Mouse (Mus musculus) neural tube, embryonic 13.5 days (tissue): ENCODE data around the gene Spp1. TPM values are rescaled to one million over a fixed set of nuclear protein-coding genes. Genes with fewer than 3 reads are reported as not detected.

Experiments used
- ATAC-seq: fragments of 200-750 bp; cut with Nextera tagmentation; 2 replicates; pipeline ENCODE4 v1.8.0; 2017; ENCODE audit warnings: low read depth, mild to moderate bottlenecking, moderate TSS enrichment, moderate library complexity
- H3K27ac ChIP-seq: fragments of 300-500 bp; sonication (generic); replicated peaks from 2 replicates; pipeline ENCODE4 v1.5.1; 2015; ENCODE audit warnings: moderate library complexity, mild to moderate bottlenecking, inconsistent platforms
- H3K27me3 ChIP-seq: fragments of 300-500 bp; sonication (generic); 2 replicates; pipeline ENCODE4 v1.6.1; 2015; ENCODE audit warnings: mild to moderate bottlenecking, inconsistent platforms
- H3K36me3 ChIP-seq: fragments of 300-500 bp; sonication (generic); 2 replicates; pipeline ENCODE4 v1.6.1; 2015; ENCODE audit warnings: mild to moderate bottlenecking, inconsistent platforms
- H3K4me1 ChIP-seq: fragments of 300-500 bp; sonication (generic); replicated peaks from 2 replicates; pipeline ENCODE4 v1.6.1; 2015; ENCODE audit warnings: inconsistent platforms
- H3K4me2 ChIP-seq: fragments of 300-500 bp; sonication (generic); 2 replicates; pipeline ENCODE4 v1.6.1; 2015; ENCODE audit warnings: inconsistent platforms, mild to moderate bottlenecking, moderate library complexity
- H3K4me3 ChIP-seq: fragments of 300-500 bp; sonication (generic); 2 replicates; pipeline ENCODE4 v1.5.1; 2015; ENCODE audit warnings: mild to moderate bottlenecking, inconsistent platforms
- H3K9ac ChIP-seq: fragments of 300-500 bp; sonication (generic); 2 replicates; pipeline ENCODE4 v1.6.1; 2015; ENCODE audit warnings: moderate library complexity, mild to moderate bottlenecking, inconsistent platforms
- H3K9me3 ChIP-seq: fragments of 300-500 bp; sonication (generic); 2 replicates; pipeline ENCODE4 v1.6.1; 2016; ENCODE audit warnings: inconsistent platforms
- WGBS: fragments of 180-500 bp; shearing (Covaris S2); methylation state at CpG from one replicate; pipeline ENCODE4 v1.1.7; 2015; 5-methylcytosine and 5-hydroxymethylcytosine counted together
- polyA plus RNA-seq: library from polyadenylated mRNA; unstranded; fragments of >200 nt; fragmentation: Nextera tagmentation; extraction: Ambion mirVana; gene quantifications from 2 replicates; pipeline ENCODE4 v1.2.1, GENCODE M21; 2015

Gene Spp1
- polyA plus RNA-seq, 1 experiment from 2014 or later, result 14.1 TPM

GRCm38 (mm10) chr5:104406756-104407155 lies 28.2 kb upstream of the Spp1 start:
- Histone ChIP-seq H3K4me1 (peaks cover 9% of the 10 kb centered on the region), H3K4me2 (no peak overlapping the region), H3K36me3 (no peaks in the 10 kb centered on the region), H3K9me3 (no peaks in the 10 kb centered on the region), H3K9ac (no peak overlapping the region), H3K27ac (no peak overlapping the region), H3K4me3 (no peak overlapping the region), H3K27me3 (no peaks in the 10 kb centered on the region)
- no peak for ATAC-seq
- WGBS, result 36% methylated on average over 3 of the region's 3 CpGs

DNA sequence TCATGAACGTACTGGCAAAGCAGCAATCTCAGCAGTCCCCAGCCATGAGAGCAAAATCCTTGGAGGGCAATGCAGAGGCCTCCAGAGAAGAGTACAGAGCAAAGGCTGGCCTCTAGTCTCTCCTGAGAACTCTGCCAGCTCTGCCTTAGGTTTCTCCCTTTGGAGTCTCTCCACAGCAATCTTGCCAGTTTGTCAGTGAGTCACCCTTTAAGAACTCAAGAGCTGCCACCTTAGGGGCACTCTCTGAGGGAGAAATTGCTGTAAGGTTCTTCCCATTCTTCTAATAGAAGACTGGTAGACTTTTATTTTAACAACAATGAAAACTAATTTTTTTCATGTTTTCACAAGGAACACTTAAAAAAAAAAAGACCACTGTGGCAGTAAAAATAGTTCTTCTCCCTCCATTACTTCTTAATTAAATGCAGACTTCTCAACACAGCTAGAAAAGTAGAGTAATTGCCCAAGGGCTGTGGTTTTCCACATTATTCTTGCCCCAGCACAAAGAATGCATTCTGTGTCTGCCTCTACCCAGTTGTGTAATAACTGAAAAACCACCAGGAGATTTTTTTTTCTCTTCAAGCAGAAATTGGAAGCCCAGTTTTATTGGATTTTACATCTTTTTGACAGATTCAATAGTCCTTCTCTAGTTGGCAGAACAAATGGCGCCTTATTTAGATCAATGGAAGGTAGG lies 27.2 kb upstream of the Spp1 start:
- ATAC-seq, result no peak
- Histone ChIP-seq H3K9me3 (no peaks in the 10 kb centered on the region), H3K36me3 (no peaks in the 10 kb centered on the region), H3K4me1 (peaks cover 9% of the 10 kb centered on the region), H3K27ac (0 out of 2 replicates have a peak overlapping the region, but pooled peaks have one; percentile 24), H3K4me3 (no peak overlapping the region), H3K27me3 (no peaks in the 10 kb centered on the region), H3K9ac (no peak overlapping the region), H3K4me2 (no peak overlapping the region)
- 68% methylated on average over 2 of the region's 2 CpGs for WGBS

- ATAC-seq, result no peak
- no peak overlapping the region for H3K27ac ChIP-seq
- H3K4me2 ChIP-seq, result no peak overlapping the region
- H3K36me3 ChIP-seq, result no peaks in the 10 kb centered on the region
- H3K9ac ChIP-seq, result no peak overlapping the region
- WGBS, result 93% methylated on average over 7 of the region's 7 CpGs
- peaks cover 9% of the 10 kb centered on the region for H3K4me1 ChIP-seq
- no peaks in the 10 kb centered on the region for H3K9me3 ChIP-seq
- no peaks in the 10 kb centered on the region for H3K27me3 ChIP-seq
- no peak overlapping the region for H3K4me3 ChIP-seq
These were observed 26.4 kb upstream of the Spp1 start for GRCm38 (mm10) chr5:104408549-104408948.

GRCm38 (mm10) chr5:104415999-104416398 lies 18.9 kb upstream of the Spp1 start:
- ATAC-seq, result no peak
- 50% methylated on average over 2 of the region's 2 CpGs for WGBS

GRCm38 (mm10) chr5:104417028-104417427 lies 17.9 kb upstream of the Spp1 start:
- Histone ChIP-seq H3K27me3 (no peaks in the 10 kb centered on the region), H3K27ac (no peak overlapping the region), H3K9ac (no peak overlapping the region), H3K4me1 (no peaks in the 10 kb centered on the region), H3K9me3 (no peaks in the 10 kb centered on the region), H3K4me3 (no peak overlapping the region), H3K36me3 (no peaks in the 10 kb centered on the region), H3K4me2 (no peak overlapping the region)
- WGBS, result 65% methylated on average over 3 of the region's 3 CpGs
- no peak for ATAC-seq

More at GRCm38 (mm10) chr5:104415999-104416398, 18.9 kb upstream of the Spp1 start:
- H3K4me3 ChIP-seq, result no peak overlapping the region
- no peaks in the 10 kb centered on the region for H3K4me1 ChIP-seq
- no peaks in the 10 kb centered on the region for H3K9me3 ChIP-seq
- no peak overlapping the region for H3K4me2 ChIP-seq
- H3K27ac ChIP-seq, result no peak overlapping the region
- H3K36me3 ChIP-seq, result no peaks in the 10 kb centered on the region
- H3K27me3 ChIP-seq, result no peaks in the 10 kb centered on the region
- no peak overlapping the region for H3K9ac ChIP-seq

DNA sequence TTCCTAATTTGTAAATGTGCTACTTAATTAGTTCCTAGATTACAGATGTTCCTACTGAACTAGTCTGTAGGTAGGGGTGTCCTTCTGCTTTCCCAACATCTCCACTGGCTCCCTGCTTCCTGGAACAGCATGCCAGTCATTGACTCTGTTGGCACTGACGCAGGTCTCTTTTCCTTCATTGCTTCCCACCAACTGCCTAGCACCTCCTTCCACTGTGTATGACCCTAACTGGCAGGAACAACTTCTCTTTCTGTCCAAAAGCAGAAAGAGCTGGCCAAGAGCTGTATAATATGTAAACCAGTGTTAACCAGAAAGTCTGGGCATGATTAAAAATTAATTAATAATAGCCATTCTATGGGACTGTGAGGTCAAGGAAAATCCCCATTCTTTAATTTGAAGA lies 17.2 kb upstream of the Spp1 start:
- ATAC-seq, result no peak
- H3K4me2 ChIP-seq, result no peak overlapping the region
- WGBS, result 87% methylated on average over 1 of the region's 1 CpGs
- H3K4me3 ChIP-seq, result no peak overlapping the region
- H3K4me1 ChIP-seq, result no peaks in the 10 kb centered on the region
- H3K27me3 ChIP-seq, result no peaks in the 10 kb centered on the region
- no peak overlapping the region for H3K27ac ChIP-seq
- no peak overlapping the region for H3K9ac ChIP-seq
- no peaks in the 10 kb centered on the region for H3K9me3 ChIP-seq
- no peaks in the 10 kb centered on the region for H3K36me3 ChIP-seq

- H3K27ac ChIP-seq, result no peak overlapping the region
- H3K36me3 ChIP-seq, result no peaks in the 10 kb centered on the region
- no peaks in the 10 kb centered on the region for H3K9me3 ChIP-seq
- 80% methylated on average over 2 of the region's 2 CpGs for WGBS
- ATAC-seq, result no peak
- no peak overlapping the region for H3K4me3 ChIP-seq
- no peak overlapping the region for H3K4me2 ChIP-seq
- no peak overlapping the region for H3K9ac ChIP-seq
- H3K4me1 ChIP-seq, result no peaks in the 10 kb centered on the region
- H3K27me3 ChIP-seq, result no peaks in the 10 kb centered on the region
These were observed 12.9 kb upstream of the Spp1 start for GRCm38 (mm10) chr5:104422039-104422438.

GRCm38 (mm10) chr5:104423861-104424260 lies 11.1 kb upstream of the Spp1 start:
- no peaks in the 10 kb centered on the region for H3K36me3 ChIP-seq
- ATAC-seq, result no peak
- H3K9ac ChIP-seq, result no peak overlapping the region
- H3K4me1 ChIP-seq, result no peaks in the 10 kb centered on the region
- no peak overlapping the region for H3K27ac ChIP-seq
- H3K27me3 ChIP-seq, result no peaks in the 10 kb centered on the region
- WGBS, result 90% methylated on average over 3 of the region's 3 CpGs
- no peaks in the 10 kb centered on the region for H3K9me3 ChIP-seq
- H3K4me3 ChIP-seq, result no peak overlapping the region
- no peak overlapping the region for H3K4me2 ChIP-seq

DNA sequence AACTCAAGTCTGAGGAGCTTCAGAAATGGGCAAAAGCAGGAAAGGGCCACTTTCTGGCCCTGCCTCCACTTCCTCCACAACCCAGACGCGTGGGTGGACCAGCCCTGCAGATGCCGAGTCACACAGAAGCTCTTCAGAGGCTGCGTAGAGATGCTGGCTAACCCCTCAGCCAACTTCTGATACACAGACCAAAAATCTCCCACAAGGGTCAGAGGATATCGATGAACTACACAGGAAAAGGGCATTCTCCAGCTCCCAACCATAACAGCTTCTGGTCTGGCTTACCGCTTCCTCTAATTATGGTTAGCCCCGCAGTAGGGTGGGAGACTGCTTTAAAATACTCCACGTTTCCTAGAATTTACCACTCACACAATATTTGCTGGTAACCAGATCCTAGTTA lies 9.0 kb upstream of the Spp1 start:
- no peak for ATAC-seq
- no peak overlapping the region for H3K9ac ChIP-seq

GRCm38 (mm10) chr5:104432886-104433285 lies 2.0 kb upstream of the Spp1 start:
- no peak overlapping the region for H3K9ac ChIP-seq
- no peaks in the 10 kb centered on the region for H3K9me3 ChIP-seq
- H3K36me3 ChIP-seq, result no peaks in the 10 kb centered on the region
- ATAC-seq, result no peak
- H3K27me3 ChIP-seq, result no peaks in the 10 kb centered on the region
- H3K4me3 ChIP-seq, result no peak overlapping the region
- no peak overlapping the region for H3K27ac ChIP-seq
- 0 out of 2 replicates have a peak overlapping the region, but pooled peaks have one; percentile 3 for H3K4me2 ChIP-seq
- WGBS, result 40% methylated on average over 12 of the region's 12 CpGs
- no peaks in the 10 kb centered on the region for H3K4me1 ChIP-seq

More for the DNA sequence above, 9.0 kb upstream of the Spp1 start:
- Histone ChIP-seq H3K36me3 (no peaks in the 10 kb centered on the region), H3K9me3 (no peaks in the 10 kb centered on the region), H3K4me2 (no peak overlapping the region), H3K27me3 (no peaks in the 10 kb centered on the region), H3K4me1 (no peaks in the 10 kb centered on the region), H3K27ac (no peak overlapping the region), H3K4me3 (no peak overlapping the region)
- 89% methylated on average over 8 of the region's 8 CpGs for WGBS

DNA sequence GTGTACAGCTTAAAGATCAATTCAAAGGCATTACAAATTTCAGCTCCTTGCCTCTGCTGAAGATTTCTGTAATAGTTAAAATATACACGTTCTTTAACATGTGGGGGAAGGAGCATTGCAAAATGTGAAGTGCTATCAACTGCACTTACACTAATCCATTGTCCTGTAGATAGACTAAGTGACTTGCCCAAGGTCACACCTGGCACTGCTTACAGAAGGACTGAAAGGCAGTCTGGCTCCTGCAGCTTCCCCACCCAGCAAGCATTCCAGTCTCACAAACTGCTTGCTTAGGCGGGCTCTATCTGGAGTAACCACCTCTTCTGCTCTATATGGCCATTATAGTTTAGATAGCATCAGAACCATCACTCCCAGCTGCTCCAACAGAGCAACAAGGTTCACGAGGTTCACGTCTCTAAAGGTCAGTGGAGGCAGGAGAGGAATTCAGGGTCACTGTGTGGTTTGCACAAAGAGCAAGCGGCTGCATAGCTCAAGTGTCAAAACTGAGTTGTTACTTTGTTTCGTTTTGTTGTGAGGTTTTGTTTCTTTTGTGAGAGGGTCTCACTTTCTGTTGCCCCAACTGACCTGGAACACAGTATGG lies 851 bp upstream of the Spp1 start:
- H3K36me3 ChIP-seq, result no peaks in the 10 kb centered on the region
- no peak overlapping the region for H3K27ac ChIP-seq
- no peak overlapping the region for H3K4me3 ChIP-seq
- H3K9me3 ChIP-seq, result no peaks in the 10 kb centered on the region
- H3K4me1 ChIP-seq, result no peaks in the 10 kb centered on the region
- no peak overlapping the region for H3K4me2 ChIP-seq
- ATAC-seq, result no peak
- no peaks in the 10 kb centered on the region for H3K27me3 ChIP-seq
- WGBS, result 55% methylated on average over 6 of the region's 6 CpGs
- H3K9ac ChIP-seq, result no peak overlapping the region

- no peak overlapping the region for H3K27ac ChIP-seq
- H3K4me3 ChIP-seq, result no peak overlapping the region
- H3K36me3 ChIP-seq, result no peaks in the 10 kb centered on the region
- H3K4me2 ChIP-seq, result no peak overlapping the region
- H3K27me3 ChIP-seq, result no peaks in the 10 kb centered on the region
- ATAC-seq, result no peak
- no peaks in the 10 kb centered on the region for H3K9me3 ChIP-seq
- no peaks in the 10 kb centered on the region for H3K4me1 ChIP-seq
- WGBS, result 85% methylated on average over 7 of the region's 7 CpGs
- no peak overlapping the region for H3K9ac ChIP-seq
These were observed 1.6 kb downstream of the Spp1 start for GRCm38 (mm10) chr5:104436406-104437076.
